Mouse (Mus musculus) bone marrow, adult 2 months (tissue): Measurements from ENCODE around the gene Ndufa4l2.

ENCODE experiments used
- CTCF ChIP-seq: fragments of 200-500 bp; IDR thresholded peaks from 2 replicates; pipeline ENCODE4 v1.5.1; 2011; ENCODE audit warnings: low read length, control low read depth; ENCODE audit not compliant: control insufficient read depth, insufficient read depth
- POLR2A ChIP-seq: fragments of 200-500 bp; IDR thresholded peaks from 2 replicates; pipeline ENCODE4 v1.6.1; 2011; ENCODE audit warnings: low read depth, mild to moderate bottlenecking, control low read depth, low read length, borderline replicate concordance; ENCODE audit not compliant: control insufficient read depth

DNA sequence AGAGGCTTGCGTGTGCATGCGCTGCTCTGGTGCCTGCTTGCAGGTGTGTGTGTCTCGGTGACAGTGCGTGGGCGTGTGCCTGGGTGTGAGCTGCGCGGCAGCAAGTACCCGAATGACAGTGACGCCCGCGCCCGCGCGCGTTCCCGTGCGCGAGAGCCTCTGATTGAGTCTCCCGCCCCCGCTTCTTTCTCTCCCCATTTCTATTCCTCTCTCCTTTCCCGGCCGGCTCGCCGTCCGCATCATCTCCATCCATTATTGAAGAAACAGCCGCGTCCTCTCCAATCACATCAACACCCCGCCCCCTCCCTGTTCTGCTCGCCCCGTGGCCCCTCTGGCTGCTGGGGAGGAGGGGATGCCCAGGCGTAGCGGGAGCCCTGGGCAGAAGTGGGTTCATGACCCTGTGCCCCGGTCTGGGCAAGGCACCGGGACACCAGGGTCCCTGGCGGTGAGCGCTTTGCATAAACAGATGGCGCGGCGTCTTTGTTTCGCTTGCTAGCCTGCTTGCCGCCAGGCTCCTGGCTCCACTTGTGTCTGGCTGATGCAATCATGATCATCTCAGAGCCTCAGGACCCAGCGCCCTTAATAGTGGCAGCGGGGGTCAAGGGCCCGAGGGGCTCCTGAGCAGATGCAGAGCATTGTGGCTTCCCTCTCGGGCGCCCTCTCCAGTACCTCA is 3.0 kb upstream of the Ndufa4l2 start:
- no peak for TF ChIP-seq CTCF
- TF ChIP-seq POLR2A, result no peak
